Mouse (Mus musculus): ENCODE results near the gene 5730409E04Rik. TPM values are rescaled to one million over a fixed set of nuclear protein-coding genes. Genes with fewer than 3 reads are reported as not detected.

The 5730409E04Rik gene
- polyA plus RNA-seq, 1 experiment from 2014 or later: 2.6 TPM

DNA sequence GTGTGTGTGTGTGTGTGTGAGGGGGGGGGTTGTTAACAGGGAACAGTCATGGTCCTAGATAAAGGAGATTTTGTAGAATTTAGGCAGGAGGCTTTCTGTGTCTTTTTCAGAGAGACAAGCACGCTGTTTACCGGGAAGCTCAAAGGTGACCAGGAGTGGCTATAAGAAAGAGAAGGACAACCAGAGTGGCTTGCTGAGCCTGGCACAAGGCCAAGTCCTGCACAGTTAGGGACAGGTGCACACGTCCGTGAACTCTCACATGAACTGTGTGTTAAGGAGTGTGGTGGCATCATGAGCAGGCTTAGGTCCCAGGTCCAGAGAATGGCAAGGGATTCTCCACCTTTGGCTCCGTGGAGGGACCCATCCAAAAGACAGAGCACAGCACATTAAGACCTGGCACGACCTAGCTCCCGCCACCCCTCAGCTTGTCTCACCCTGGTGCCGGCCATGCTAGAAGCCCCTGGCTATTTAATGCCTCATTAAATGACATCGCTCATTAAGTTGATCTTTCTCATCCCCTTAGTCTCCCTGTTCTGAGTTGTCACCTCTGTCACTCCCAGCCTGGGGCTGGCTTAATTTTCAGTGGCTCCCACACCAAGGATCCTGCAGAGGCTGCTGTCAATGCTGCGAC is 34.8 kb downstream of the 5730409E04Rik start:
- Histone ChIP-seq H3K27me3 (replicated peaks; ENCODE audit: insufficient read depth, low read length) (no peaks in the 10 kb centered on the region), H3K36me3 (ENCODE audit: insufficient read depth, low read length) (no peaks in the 10 kb centered on the region), H3K9ac (replicated peaks; ENCODE audit: low read depth) (no peak overlapping the region), H3K27ac (ENCODE audit: low read length) (no peak overlapping the region), H3K4me2 (replicated peaks; ENCODE audit: low read depth, low read length) (no peak overlapping the region), H3K4me1 (ENCODE audit: insufficient read depth, low read depth, low read length) (no peaks in the 10 kb centered on the region), H3K4me3 (ENCODE audit: low read depth, low read length) (no peak overlapping the region), H3K9me3 (ENCODE audit: low read length) (no peaks in the 10 kb centered on the region)
- DNase-seq (ENCODE audit: low spot score) (no peak), ATAC-seq (no peak)
- 68% methylated on average over 10 of the region's 10 CpGs for WGBS
- TF ChIP-seq EP300 (IDR thresholded peaks at IDR 0.05): no peak
- no peak for TF ChIP-seq CTCF (IDR thresholded peaks at IDR 0.05)

DNA sequence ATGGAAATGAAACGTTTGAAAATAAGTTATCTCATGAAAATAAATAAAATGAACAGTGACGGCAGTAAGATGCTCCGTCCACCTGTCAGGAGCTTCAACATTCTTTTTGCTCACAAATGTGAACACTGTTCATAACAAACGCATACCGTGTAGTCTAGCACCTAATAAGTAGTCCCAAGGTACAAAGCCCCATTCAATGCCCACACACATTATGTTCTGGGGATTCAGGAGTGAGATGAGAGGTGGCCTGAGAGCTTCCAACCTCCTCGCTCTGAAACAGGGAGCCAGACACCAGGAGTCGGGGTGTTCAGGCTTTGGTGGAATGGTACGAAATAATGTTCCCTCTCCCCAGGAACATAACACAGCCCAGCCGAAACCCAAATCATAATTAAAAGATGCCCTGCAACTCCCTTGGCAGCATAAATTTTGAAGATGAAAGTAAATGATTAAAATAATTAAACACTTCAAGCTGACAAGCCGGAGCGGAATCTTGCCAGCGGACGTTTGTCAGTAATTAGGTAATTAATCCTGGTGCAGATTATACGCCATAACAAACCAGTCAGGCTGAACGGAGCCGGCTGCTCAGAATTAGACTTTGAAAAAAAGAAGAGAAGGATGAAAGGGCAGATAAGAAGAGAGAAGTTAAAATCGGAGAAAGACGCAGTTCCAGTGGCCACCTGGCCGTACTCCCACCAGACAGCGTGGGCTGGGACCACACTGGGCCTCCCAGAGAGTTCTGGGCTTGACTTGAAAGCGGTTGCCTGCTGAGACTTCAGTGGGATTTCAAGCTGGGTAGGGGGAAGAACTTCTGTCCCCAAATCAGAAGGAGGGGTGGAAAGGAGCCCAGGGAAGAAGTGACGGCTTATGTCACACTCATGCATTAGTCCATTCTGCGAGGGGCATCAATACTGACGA is 38.6 kb downstream of the 5730409E04Rik start:
- 34% methylated on average over 24 of the region's 24 CpGs for WGBS
- DNase-seq (ENCODE audit: low spot score) (no peak), ATAC-seq (no peak)
- Histone ChIP-seq H3K9ac (replicated peaks; ENCODE audit: low read depth) (no peak overlapping the region), H3K4me3 (ENCODE audit: low read depth, low read length) (no peak overlapping the region), H3K4me1 (ENCODE audit: insufficient read depth, low read depth, low read length) (no peaks in the 10 kb centered on the region), H3K36me3 (ENCODE audit: insufficient read depth, low read length) (no peaks in the 10 kb centered on the region), H3K27ac (ENCODE audit: low read length) (no peak overlapping the region), H3K4me2 (replicated peaks; ENCODE audit: low read depth, low read length) (no peak overlapping the region), H3K9me3 (ENCODE audit: low read length) (no peaks in the 10 kb centered on the region), H3K27me3 (replicated peaks; ENCODE audit: insufficient read depth, low read length) (no peaks in the 10 kb centered on the region)
- TF ChIP-seq EP300 (IDR thresholded peaks at IDR 0.05): no peak
- TF ChIP-seq CTCF (IDR thresholded peaks at IDR 0.05): no peak

DNA sequence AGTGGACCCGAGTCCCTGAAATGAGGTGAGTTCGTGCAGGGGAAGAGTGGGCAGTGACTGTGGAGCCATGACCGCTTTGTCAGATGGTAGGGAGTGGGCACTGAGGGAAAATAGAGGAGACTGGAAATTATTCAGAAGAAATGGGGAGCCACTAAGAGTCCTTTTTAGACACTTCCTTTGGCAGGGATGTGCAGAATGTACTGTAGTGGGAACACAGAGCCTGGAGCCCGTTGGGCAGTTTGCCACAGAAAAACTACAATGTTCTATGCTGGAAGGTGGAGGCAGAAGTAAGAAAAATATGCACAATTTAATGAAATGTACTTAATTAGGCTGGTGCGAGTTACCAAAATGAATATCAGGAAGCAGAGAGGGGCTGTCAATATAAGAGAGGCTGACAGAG is 43.5 kb downstream of the 5730409E04Rik start:
- no peaks in the 10 kb centered on the region for H3K4me1 ChIP-seq (ENCODE audit: insufficient read depth, low read depth, low read length)
- WGBS: 76% methylated on average over 5 of the region's 5 CpGs
- H3K9ac ChIP-seq (replicated peaks; ENCODE audit: low read depth): no peak overlapping the region
- H3K9me3 ChIP-seq (ENCODE audit: low read length): no peaks in the 10 kb centered on the region
- no peak for DNase-seq (ENCODE audit: low spot score)
- no peak for ATAC-seq
- no peaks in the 10 kb centered on the region for H3K36me3 ChIP-seq (ENCODE audit: insufficient read depth, low read length)
- no peaks in the 10 kb centered on the region for H3K27me3 ChIP-seq (replicated peaks; ENCODE audit: insufficient read depth, low read length)
- H3K4me3 ChIP-seq (ENCODE audit: low read depth, low read length): no peak overlapping the region
- H3K27ac ChIP-seq (ENCODE audit: low read length): no peak overlapping the region
- H3K4me2 ChIP-seq (replicated peaks; ENCODE audit: low read depth, low read length): no peak overlapping the region
- TF ChIP-seq EP300 (IDR thresholded peaks at IDR 0.05) (no peak), CTCF (IDR thresholded peaks at IDR 0.05) (no peak)

DNA sequence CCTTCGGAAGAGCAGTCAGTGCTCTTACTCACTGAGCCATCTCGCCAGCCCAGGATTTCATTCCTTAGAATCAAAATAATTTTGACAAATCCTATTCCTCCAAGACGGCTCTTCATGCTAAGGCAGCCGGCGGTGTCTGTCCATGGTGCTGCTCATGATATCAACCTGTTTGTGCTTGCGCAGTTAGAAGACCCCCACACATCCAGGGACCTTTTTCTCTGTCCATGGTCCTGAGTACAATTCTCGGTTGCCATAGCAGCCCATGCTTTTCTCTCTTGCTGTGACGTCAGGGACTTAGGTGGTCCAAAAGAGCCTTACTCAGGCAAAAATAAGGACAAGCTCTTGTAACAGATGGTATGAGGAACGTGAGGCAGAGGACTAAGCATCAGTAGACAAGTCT is 45.7 kb downstream of the 5730409E04Rik start:
- H3K9me3 ChIP-seq (ENCODE audit: low read length): no peaks in the 10 kb centered on the region
- H3K36me3 ChIP-seq (ENCODE audit: insufficient read depth, low read length): no peaks in the 10 kb centered on the region
- no peak overlapping the region for H3K4me2 ChIP-seq (replicated peaks; ENCODE audit: low read depth, low read length)
- no peak overlapping the region for H3K9ac ChIP-seq (replicated peaks; ENCODE audit: low read depth)
- 5% methylated on average over 9 of the region's 9 CpGs for WGBS
- peak; percentile 37 for DNase-seq (ENCODE audit: low spot score)
- peak; percentile 19; the same call in 1 of the 2 replicates for ATAC-seq
- no peak overlapping the region for H3K4me3 ChIP-seq (ENCODE audit: low read depth, low read length)
- TF ChIP-seq EP300 (IDR thresholded peaks at IDR 0.05): no peak
- TF ChIP-seq CTCF (IDR thresholded peaks at IDR 0.05): no peak
- H3K4me1 ChIP-seq (ENCODE audit: insufficient read depth, low read depth, low read length): no peaks in the 10 kb centered on the region
- H3K27me3 ChIP-seq (replicated peaks; ENCODE audit: insufficient read depth, low read length): no peaks in the 10 kb centered on the region
- no peak overlapping the region for H3K27ac ChIP-seq (ENCODE audit: low read length)

DNA sequence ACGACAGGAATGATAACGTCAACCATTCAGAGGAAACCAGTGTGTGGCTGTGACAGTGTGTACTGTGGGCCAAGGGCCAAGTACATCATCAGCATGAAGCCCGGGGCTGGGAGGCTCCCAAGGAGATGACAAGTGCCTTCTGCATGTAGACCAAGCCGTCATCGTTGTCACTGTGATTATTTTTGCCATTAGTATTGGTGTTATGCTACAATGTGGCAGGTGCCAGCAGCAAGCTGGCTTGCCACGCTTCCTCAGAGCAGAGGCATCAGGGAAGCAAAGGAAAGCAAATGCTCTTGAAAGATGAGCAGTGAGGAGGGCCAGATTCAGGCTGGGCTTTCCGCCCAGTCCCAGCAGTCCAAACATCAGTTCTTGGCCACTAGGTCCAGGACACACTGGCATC is 51.6 kb downstream of the 5730409E04Rik start:
- no peaks in the 10 kb centered on the region for H3K4me1 ChIP-seq (ENCODE audit: insufficient read depth, low read depth, low read length)
- DNase-seq (ENCODE audit: low spot score) (no peak), ATAC-seq (no peak)
- no peaks in the 10 kb centered on the region for H3K36me3 ChIP-seq (ENCODE audit: insufficient read depth, low read length)
- H3K9me3 ChIP-seq (ENCODE audit: low read length): no peaks in the 10 kb centered on the region
- TF ChIP-seq EP300 (IDR thresholded peaks at IDR 0.05) (no peak), CTCF (IDR thresholded peaks at IDR 0.05) (no peak)
- H3K9ac ChIP-seq (replicated peaks; ENCODE audit: low read depth): no peak overlapping the region
- no peaks in the 10 kb centered on the region for H3K27me3 ChIP-seq (replicated peaks; ENCODE audit: insufficient read depth, low read length)
- WGBS: 61% methylated on average over 7 of the region's 7 CpGs
- H3K4me2 ChIP-seq (replicated peaks; ENCODE audit: low read depth, low read length): no peak overlapping the region
- no peak overlapping the region for H3K27ac ChIP-seq (ENCODE audit: low read length)
- H3K4me3 ChIP-seq (ENCODE audit: low read depth, low read length): no peak overlapping the region

Small RNA genes within 50 kb of the gene (microRNA-seq; reads per million reads assigned to microRNA genes)
- not detected for gene Mir7119

Other genes starting within 250 kb of the 5730409E04Rik start
- gene Ago3, start 180.3 kb upstream of the 5730409E04Rik start, polyA plus RNA-seq (2015; fragmentation: Nextera tagmentation; extraction: Ambion mirVana): 8.6 TPM in 2 replicates
- gene Ago1, start 141.2 kb upstream of the 5730409E04Rik start, polyA plus RNA-seq (2015; fragmentation: Nextera tagmentation; extraction: Ambion mirVana): 5.4 and 5.7 TPM in 2 replicates
- 5.6 and 6.1 TPM in 2 replicates for gene Ago4, start 76.3 kb upstream of the 5730409E04Rik start, polyA plus RNA-seq (2015; fragmentation: Nextera tagmentation; extraction: Ambion mirVana)
- gene Clspn, start 52.9 kb upstream of the 5730409E04Rik start, polyA plus RNA-seq (2015; fragmentation: Nextera tagmentation; extraction: Ambion mirVana): 3.2 and 3.5 TPM in 2 replicates
- 316 and 342 TPM in 2 replicates for gene Psmb2, start 67.8 kb downstream of the 5730409E04Rik start, polyA plus RNA-seq (2015; fragmentation: Nextera tagmentation; extraction: Ambion mirVana)
- not detected in 2 replicates for gene Tfap2e, start 126.4 kb downstream of the 5730409E04Rik start, polyA plus RNA-seq (2015; fragmentation: Nextera tagmentation; extraction: Ambion mirVana)
- gene Ncdn, start 143.6 kb downstream of the 5730409E04Rik start, polyA plus RNA-seq (2015; fragmentation: Nextera tagmentation; extraction: Ambion mirVana): 12.3 and 12.4 TPM in 2 replicates
- 20.8 and 22.2 TPM in 2 replicates for gene AU040320, start 143.7 kb downstream of the 5730409E04Rik start, polyA plus RNA-seq (2015; fragmentation: Nextera tagmentation; extraction: Ambion mirVana)

Data from lung, postnatal 0 days (tissue).